Mouse (Mus musculus): ENCODE data around the gene Tmem116. TPM values are rescaled to one million over a fixed set of nuclear protein-coding genes. Genes with fewer than 3 reads are reported as not detected.

Gene Tmem116
- polyA plus RNA-seq, 1 experiment from 2014 or later, result 4.5 TPM

DNA sequence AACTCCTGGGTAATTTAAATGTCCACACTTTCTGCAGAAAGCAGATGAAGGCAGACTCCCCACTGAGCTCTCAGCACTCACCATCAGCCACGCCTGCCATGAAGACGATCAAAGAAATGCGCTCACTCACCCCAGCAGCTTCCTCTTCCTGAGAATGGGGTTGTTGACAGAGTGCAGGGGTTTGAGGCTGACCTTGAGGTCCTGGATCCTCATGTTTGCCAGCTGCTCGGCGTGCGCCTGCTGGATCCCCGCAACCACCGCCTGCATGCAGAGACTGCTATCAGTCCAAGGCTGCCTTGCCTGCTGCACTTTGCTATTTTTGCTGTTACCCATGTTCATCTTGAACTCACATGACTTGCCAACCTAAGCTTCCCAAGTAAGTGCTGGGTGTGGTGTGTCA is 75.3 kb downstream of the Tmem116 start:
- H3K4me1 ChIP-seq (replicated peaks; ENCODE audit: control insufficient read depth, insufficient read depth), result no peaks in the 10 kb centered on the region
- no peak overlapping the region for H3K9ac ChIP-seq (ENCODE audit: low read length)
- no peak for TF ChIP-seq EP300 (optimal IDR thresholded peaks at IDR 0.05)
- TF ChIP-seq CTCF (IDR thresholded peaks at IDR 0.05; ENCODE audit: low read depth), result no peak
- no peak overlapping the region for H3K27ac ChIP-seq (replicated peaks)
- 86% methylated on average over 8 of the region's 8 CpGs for WGBS
- ATAC-seq (ENCODE audit: low FRiP score, low TSS enrichment) (no peak), DNase-seq (ENCODE audit: low spot score) (no peak)
- no peaks in the 10 kb centered on the region for H3K9me3 ChIP-seq (ENCODE audit: control insufficient read depth, low read length)
- H3K27me3 ChIP-seq (ENCODE audit: control insufficient read depth, insufficient read depth, low read length), result no peaks in the 10 kb centered on the region
- peaks cover 42% of the 10 kb centered on the region for H3K36me3 ChIP-seq (ENCODE audit: control insufficient read depth, insufficient read depth, low read length)
- no peak overlapping the region for H3K4me2 ChIP-seq (replicated peaks; ENCODE audit: low read depth)
- H3K4me3 ChIP-seq (ENCODE audit: low read depth, low read length), result no peak overlapping the region

DNA sequence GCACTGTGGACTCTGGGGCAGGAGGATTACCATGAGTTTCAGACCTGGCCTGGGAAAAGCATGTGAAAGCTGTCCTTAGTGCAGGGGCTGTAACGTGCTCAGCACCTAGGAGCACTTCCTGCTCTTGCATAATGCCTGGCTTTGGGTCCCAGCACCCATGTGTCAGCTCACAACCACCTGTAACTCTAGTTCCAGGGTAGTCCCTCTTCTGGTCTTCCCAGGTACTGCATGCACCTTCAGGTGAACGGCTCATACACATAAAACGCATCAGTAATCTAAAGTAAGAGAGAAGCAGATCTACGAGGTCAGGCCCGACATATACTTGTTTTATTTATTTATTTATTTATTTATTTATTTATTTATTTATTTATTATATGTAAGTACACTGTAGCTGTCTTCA is 82.8 kb downstream of the Tmem116 start:
- no peaks in the 10 kb centered on the region for H3K27me3 ChIP-seq (ENCODE audit: control insufficient read depth, insufficient read depth, low read length)
- H3K4me2 ChIP-seq (replicated peaks; ENCODE audit: low read depth), result no peak overlapping the region
- ATAC-seq (ENCODE audit: low FRiP score, low TSS enrichment), result no peak
- DNase-seq (ENCODE audit: low spot score), result peak; percentile 24
- TF ChIP-seq EP300 (optimal IDR thresholded peaks at IDR 0.05) (no peak), CTCF (IDR thresholded peaks at IDR 0.05; ENCODE audit: low read depth) (peak; percentile 58)
- no peak overlapping the region for H3K9ac ChIP-seq (ENCODE audit: low read length)
- peaks cover 38% of the 10 kb centered on the region for H3K36me3 ChIP-seq (ENCODE audit: control insufficient read depth, insufficient read depth, low read length)
- H3K4me1 ChIP-seq (replicated peaks; ENCODE audit: control insufficient read depth, insufficient read depth), result no peaks in the 10 kb centered on the region
- 91% methylated on average over 5 of the region's 5 CpGs for WGBS
- no peaks in the 10 kb centered on the region for H3K9me3 ChIP-seq (ENCODE audit: control insufficient read depth, low read length)
- no peak overlapping the region for H3K4me3 ChIP-seq (ENCODE audit: low read depth, low read length)
- H3K27ac ChIP-seq (replicated peaks), result no peak overlapping the region

DNA sequence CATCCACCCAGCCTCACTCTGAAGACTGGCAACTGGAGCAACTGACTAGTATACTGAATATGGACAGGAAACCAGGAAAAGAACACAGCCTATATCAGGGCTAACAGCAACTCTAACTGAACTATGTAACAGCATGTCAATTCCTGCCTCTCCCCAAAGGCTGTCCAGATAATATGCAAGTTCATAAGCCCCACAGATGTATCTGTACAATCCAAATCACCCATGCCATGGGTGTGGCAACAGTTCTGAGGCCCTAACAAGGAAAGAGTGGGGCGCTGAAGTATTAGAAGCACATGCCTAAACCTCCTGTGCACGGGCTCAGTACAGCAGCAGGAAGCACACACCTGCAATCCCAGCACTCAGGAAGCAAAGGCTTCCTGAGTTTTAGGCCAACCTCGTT is 83.4 kb downstream of the Tmem116 start:
- no peaks in the 10 kb centered on the region for H3K9me3 ChIP-seq (ENCODE audit: control insufficient read depth, low read length)
- WGBS, result 85% methylated on average over 3 of the region's 3 CpGs
- TF ChIP-seq EP300 (optimal IDR thresholded peaks at IDR 0.05), result no peak
- TF ChIP-seq CTCF (IDR thresholded peaks at IDR 0.05; ENCODE audit: low read depth), result no peak
- no peaks in the 10 kb centered on the region for H3K4me1 ChIP-seq (replicated peaks; ENCODE audit: control insufficient read depth, insufficient read depth)
- no peak overlapping the region for H3K9ac ChIP-seq (ENCODE audit: low read length)
- H3K4me3 ChIP-seq (ENCODE audit: low read depth, low read length), result no peak overlapping the region
- no peak for ATAC-seq (ENCODE audit: low FRiP score, low TSS enrichment)
- H3K27me3 ChIP-seq (ENCODE audit: control insufficient read depth, insufficient read depth, low read length), result no peaks in the 10 kb centered on the region
- DNase-seq (ENCODE audit: low spot score), result no peak
- no peak overlapping the region for H3K4me2 ChIP-seq (replicated peaks; ENCODE audit: low read depth)
- H3K27ac ChIP-seq (replicated peaks), result no peak overlapping the region
- H3K36me3 ChIP-seq (ENCODE audit: control insufficient read depth, insufficient read depth, low read length), result peaks cover 34% of the 10 kb centered on the region

DNA sequence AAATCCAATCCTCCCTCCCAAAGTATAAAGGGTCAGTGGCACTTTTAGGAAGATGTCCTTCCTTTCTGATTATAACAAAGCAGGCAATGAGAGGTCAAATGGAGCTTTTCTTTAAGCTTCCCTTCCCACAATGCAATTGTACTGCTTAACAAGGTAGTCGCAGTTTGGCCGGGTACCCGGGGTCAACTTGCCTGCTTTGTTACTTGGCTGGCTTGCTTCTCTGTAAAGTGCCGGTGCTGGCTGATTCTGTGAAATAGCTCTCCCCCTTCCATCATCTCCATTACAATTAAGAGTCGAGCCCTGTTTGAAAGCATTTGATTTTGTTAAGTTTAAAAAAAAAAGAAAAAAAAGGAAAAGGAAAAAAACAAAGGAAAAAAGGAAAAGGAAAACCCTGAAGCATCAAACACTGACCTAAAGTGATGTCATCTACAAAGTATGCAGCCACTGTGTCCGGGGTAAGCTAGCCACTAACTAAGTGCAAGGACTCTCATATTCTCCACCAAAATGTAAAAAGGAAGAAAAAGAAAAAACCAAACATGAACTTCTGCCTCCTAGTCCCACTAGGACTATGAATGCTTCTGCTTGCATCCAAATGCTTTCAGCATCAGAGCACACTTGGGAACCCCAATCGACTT is 85.3 kb downstream of the Tmem116 start:
- H3K27me3 ChIP-seq (ENCODE audit: control insufficient read depth, insufficient read depth, low read length), result no peaks in the 10 kb centered on the region
- H3K4me1 ChIP-seq (replicated peaks; ENCODE audit: control insufficient read depth, insufficient read depth), result no peaks in the 10 kb centered on the region
- H3K4me2 ChIP-seq (replicated peaks; ENCODE audit: low read depth), result no peak overlapping the region
- H3K4me3 ChIP-seq (ENCODE audit: low read depth, low read length), result no peak overlapping the region
- H3K9me3 ChIP-seq (ENCODE audit: control insufficient read depth, low read length), result no peaks in the 10 kb centered on the region
- H3K9ac ChIP-seq (ENCODE audit: low read length), result no peak overlapping the region
- no peak for ATAC-seq (ENCODE audit: low FRiP score, low TSS enrichment)
- DNase-seq (ENCODE audit: low spot score), result no peak
- TF ChIP-seq CTCF (IDR thresholded peaks at IDR 0.05; ENCODE audit: low read depth) (no peak), EP300 (optimal IDR thresholded peaks at IDR 0.05) (no peak)
- peaks cover 31% of the 10 kb centered on the region for H3K36me3 ChIP-seq (ENCODE audit: control insufficient read depth, insufficient read depth, low read length)
- WGBS, result 77% methylated on average over 7 of the region's 7 CpGs
- H3K27ac ChIP-seq (replicated peaks), result no peak overlapping the region

DNA sequence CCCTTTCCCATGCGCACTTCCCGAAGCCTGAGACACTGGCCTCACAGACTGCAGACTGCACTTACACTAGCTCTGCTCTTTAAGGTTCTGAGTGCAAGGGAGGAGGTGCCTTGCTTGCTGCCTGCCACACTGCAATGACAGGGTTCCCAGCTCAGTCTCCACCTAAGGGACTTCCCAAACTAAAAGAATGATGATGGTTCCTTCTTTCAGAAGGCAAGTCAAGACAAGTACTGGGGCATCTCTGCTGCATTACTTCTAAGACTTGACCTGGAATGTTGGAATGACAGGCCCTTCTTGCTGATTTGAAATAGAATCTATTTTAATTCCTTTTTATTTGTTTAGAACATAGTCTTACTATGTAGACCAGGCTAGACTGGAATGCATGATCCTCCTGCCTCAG is 85.9 kb downstream of the Tmem116 start:
- no peaks in the 10 kb centered on the region for H3K9me3 ChIP-seq (ENCODE audit: control insufficient read depth, low read length)
- 92% methylated on average over 2 of the region's 2 CpGs for WGBS
- TF ChIP-seq EP300 (optimal IDR thresholded peaks at IDR 0.05) (no peak), CTCF (IDR thresholded peaks at IDR 0.05; ENCODE audit: low read depth) (no peak)
- H3K4me3 ChIP-seq (ENCODE audit: low read depth, low read length), result no peak overlapping the region
- DNase-seq (ENCODE audit: low spot score) (no peak), ATAC-seq (ENCODE audit: low FRiP score, low TSS enrichment) (no peak)
- H3K9ac ChIP-seq (ENCODE audit: low read length), result no peak overlapping the region
- no peak overlapping the region for H3K4me2 ChIP-seq (replicated peaks; ENCODE audit: low read depth)
- no peak overlapping the region for H3K27ac ChIP-seq (replicated peaks)
- H3K36me3 ChIP-seq (ENCODE audit: control insufficient read depth, insufficient read depth, low read length), result peaks cover 25% of the 10 kb centered on the region
- no peaks in the 10 kb centered on the region for H3K4me1 ChIP-seq (replicated peaks; ENCODE audit: control insufficient read depth, insufficient read depth)
- no peaks in the 10 kb centered on the region for H3K27me3 ChIP-seq (ENCODE audit: control insufficient read depth, insufficient read depth, low read length)

DNA sequence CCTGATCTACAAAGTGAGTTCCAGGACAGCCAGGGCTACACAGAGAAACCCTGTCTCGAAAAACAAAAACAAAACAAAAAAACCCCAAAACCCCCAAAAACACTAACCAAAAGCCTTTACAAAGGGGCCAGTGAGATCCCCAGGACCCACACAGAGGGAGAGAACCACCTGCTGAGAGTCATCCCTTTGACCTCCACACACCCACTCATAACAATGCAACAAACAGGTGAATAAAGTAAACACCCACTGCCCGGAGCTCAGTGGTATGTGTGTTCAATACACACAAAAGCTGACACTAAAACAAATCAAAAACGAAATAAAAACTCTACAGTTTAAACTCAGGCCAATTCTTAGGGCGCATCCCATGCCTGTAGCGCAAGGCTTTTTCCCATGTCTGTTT is 88.4 kb downstream of the Tmem116 start:
- no peak overlapping the region for H3K4me3 ChIP-seq (ENCODE audit: low read depth, low read length)
- ATAC-seq (ENCODE audit: low FRiP score, low TSS enrichment) (no peak), DNase-seq (ENCODE audit: low spot score) (no peak)
- no peaks in the 10 kb centered on the region for H3K27me3 ChIP-seq (ENCODE audit: control insufficient read depth, insufficient read depth, low read length)
- no peak overlapping the region for H3K4me2 ChIP-seq (replicated peaks; ENCODE audit: low read depth)
- WGBS, result 88% methylated on average over 5 of the region's 5 CpGs
- H3K4me1 ChIP-seq (replicated peaks; ENCODE audit: control insufficient read depth, insufficient read depth), result 0 out of 2 replicates have a peak, but pooled peaks cover 2% of the 10 kb centered on the region
- H3K27ac ChIP-seq (replicated peaks), result no peak overlapping the region
- H3K9me3 ChIP-seq (ENCODE audit: control insufficient read depth, low read length), result no peaks in the 10 kb centered on the region
- peaks cover 13% of the 10 kb centered on the region for H3K36me3 ChIP-seq (ENCODE audit: control insufficient read depth, insufficient read depth, low read length)
- H3K9ac ChIP-seq (ENCODE audit: low read length), result no peak overlapping the region
- TF ChIP-seq CTCF (IDR thresholded peaks at IDR 0.05; ENCODE audit: low read depth) (no peak), EP300 (optimal IDR thresholded peaks at IDR 0.05) (no peak)
